Mouse (Mus musculus): ENCODE data around the gene Ift27. TPM values are rescaled to one million over a fixed set of nuclear protein-coding genes. Genes with fewer than 3 reads are reported as not detected.

Ift27 gene
- 28.0 TPM for polyA plus RNA-seq (2015; fragmentation: Illumina TruSeq; extraction: RNeasy Lipid Tissue Mini Kit (QIAGEN cat#74804); ENCODE audit: insufficient read depth, low replicate concordance)

DNA sequence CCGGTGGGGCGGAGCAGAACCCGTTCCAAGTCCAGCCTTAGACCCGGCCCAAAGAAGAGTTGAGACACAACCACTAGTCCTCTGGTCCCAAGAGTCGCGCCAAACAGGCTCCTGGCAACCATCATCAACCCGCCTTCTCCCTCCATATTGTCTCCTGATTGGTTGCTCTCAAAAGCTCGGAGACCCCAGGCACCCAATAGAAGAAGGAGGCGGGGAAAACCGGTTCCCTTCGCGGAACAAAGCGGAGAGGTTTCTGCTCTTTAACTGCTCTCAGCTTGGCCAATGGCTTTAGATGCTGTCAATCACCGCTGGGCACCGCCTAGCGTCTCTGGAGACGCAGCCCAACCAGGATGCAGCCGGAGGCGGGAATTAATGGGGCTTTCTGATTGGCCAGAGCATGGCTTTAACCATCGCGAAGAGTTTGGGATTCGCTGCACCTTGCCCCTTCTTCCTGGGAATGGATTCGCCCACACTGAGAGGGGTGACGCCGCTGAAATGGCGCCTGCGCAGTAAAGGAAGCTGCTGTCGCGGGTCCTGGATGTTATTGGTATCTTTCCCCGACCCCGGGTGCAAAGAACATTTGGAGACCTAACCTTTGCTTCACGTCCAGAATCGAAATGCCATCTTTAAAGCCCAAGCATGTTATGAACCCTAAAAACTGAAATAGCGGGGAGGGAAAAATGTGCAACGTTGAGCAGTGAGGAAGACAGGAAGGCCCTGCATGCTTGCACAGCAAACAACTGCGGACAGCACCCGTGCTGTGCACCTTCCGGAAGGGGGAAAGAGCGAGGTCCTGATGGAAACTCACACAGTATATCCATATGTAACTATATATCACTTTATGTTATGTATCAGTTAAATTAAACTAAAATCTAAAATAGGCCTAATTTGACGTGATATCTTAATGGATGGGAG, at the start of gene Ift27:
Gene Ift27, minus strand, starts transcription at position 136 of the 915 bp plus-strand sequence.

GRCm38 (mm10) chr15:78206312-78206711, 32.4 kb upstream of the Ift27 start, which contains the start of gene Pvalb:
Gene Pvalb (minus strand): TSS chr15:78206400.

DNA sequence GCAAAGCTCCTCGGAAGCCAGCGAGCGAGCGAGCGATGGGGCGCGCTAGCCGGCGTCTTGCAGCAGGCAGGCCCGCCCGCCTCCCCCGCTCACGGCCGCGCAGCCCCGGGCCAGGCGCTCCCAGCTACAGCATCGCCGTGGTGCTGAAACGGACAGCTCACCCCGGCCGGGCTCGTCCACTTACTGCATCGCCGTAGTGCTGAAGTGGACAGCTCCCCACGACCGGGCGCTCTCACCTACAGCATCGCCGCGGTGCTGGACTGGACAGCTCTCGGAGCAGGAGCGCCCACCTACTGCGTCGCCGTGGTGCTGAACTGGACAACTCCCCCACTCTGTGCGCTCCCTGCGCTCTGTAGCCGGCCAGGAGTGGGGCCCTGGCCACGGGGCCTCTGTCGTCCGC, 54.2 kb downstream of the Ift27 start, which contains the start of gene Cacng2:
Gene Cacng2, minus strand, starts transcription at position 325 of the 400 bp plus-strand sequence.

Other genes starting within 250 kb of the Ift27 start
- gene Txn2, start 245.1 kb downstream of the Ift27 start, polyA plus RNA-seq (2015; fragmentation: Illumina TruSeq; extraction: RNeasy Lipid Tissue Mini Kit (QIAGEN cat#74804); ENCODE audit: insufficient read depth, low replicate concordance): 63.1 TPM
- gene Foxred2, start 217.4 kb downstream of the Ift27 start, polyA plus RNA-seq (2015; fragmentation: Illumina TruSeq; extraction: RNeasy Lipid Tissue Mini Kit (QIAGEN cat#74804); ENCODE audit: insufficient read depth, low replicate concordance): 9.0 TPM
- 97.7 TPM for gene Eif3d, start 203.3 kb downstream of the Ift27 start, polyA plus RNA-seq (2015; fragmentation: Illumina TruSeq; extraction: RNeasy Lipid Tissue Mini Kit (QIAGEN cat#74804); ENCODE audit: insufficient read depth, low replicate concordance)
- not detected for gene Cacng2, start 54.1 kb downstream of the Ift27 start, polyA plus RNA-seq (2015; fragmentation: Illumina TruSeq; extraction: RNeasy Lipid Tissue Mini Kit (QIAGEN cat#74804); ENCODE audit: insufficient read depth, low replicate concordance)
- gene Pvalb, start 32.3 kb upstream of the Ift27 start, polyA plus RNA-seq (2015; fragmentation: Illumina TruSeq; extraction: RNeasy Lipid Tissue Mini Kit (QIAGEN cat#74804); ENCODE audit: insufficient read depth, low replicate concordance): not detected
- gene Ncf4, start 70.7 kb upstream of the Ift27 start, polyA plus RNA-seq (2015; fragmentation: Illumina TruSeq; extraction: RNeasy Lipid Tissue Mini Kit (QIAGEN cat#74804); ENCODE audit: insufficient read depth, low replicate concordance): 134 TPM
- 27.5 TPM for gene Csf2rb2, start 131.6 kb upstream of the Ift27 start, polyA plus RNA-seq (2015; fragmentation: Illumina TruSeq; extraction: RNeasy Lipid Tissue Mini Kit (QIAGEN cat#74804); ENCODE audit: insufficient read depth, low replicate concordance)
- 60.7 TPM for gene Csf2rb, start 151.6 kb upstream of the Ift27 start, polyA plus RNA-seq (2015; fragmentation: Illumina TruSeq; extraction: RNeasy Lipid Tissue Mini Kit (QIAGEN cat#74804); ENCODE audit: insufficient read depth, low replicate concordance)
- gene Tex33, start 221.8 kb upstream of the Ift27 start, polyA plus RNA-seq (2015; fragmentation: Illumina TruSeq; extraction: RNeasy Lipid Tissue Mini Kit (QIAGEN cat#74804); ENCODE audit: insufficient read depth, low replicate concordance): not detected
- 3.3 TPM for gene Tst, start 231.8 kb upstream of the Ift27 start, polyA plus RNA-seq (2015; fragmentation: Illumina TruSeq; extraction: RNeasy Lipid Tissue Mini Kit (QIAGEN cat#74804); ENCODE audit: insufficient read depth, low replicate concordance)
- 8.1 TPM for gene Mpst, start 232.3 kb upstream of the Ift27 start, polyA plus RNA-seq (2015; fragmentation: Illumina TruSeq; extraction: RNeasy Lipid Tissue Mini Kit (QIAGEN cat#74804); ENCODE audit: insufficient read depth, low replicate concordance)